Mouse (Mus musculus) forelimb bud, embryonic 11.5 days (tissue): ENCODE data around the gene Nipa2.
A peak's percentile ranks its signal among the peaks of the same experiment; 100 is the strongest.

Experiments
- DNase-seq: peaks from one replicate; pipeline ENCODE4 v3.0.0-alpha.2; 2012; ENCODE audit warnings: low read depth, low spot score

The Nipa2 gene

DNA sequence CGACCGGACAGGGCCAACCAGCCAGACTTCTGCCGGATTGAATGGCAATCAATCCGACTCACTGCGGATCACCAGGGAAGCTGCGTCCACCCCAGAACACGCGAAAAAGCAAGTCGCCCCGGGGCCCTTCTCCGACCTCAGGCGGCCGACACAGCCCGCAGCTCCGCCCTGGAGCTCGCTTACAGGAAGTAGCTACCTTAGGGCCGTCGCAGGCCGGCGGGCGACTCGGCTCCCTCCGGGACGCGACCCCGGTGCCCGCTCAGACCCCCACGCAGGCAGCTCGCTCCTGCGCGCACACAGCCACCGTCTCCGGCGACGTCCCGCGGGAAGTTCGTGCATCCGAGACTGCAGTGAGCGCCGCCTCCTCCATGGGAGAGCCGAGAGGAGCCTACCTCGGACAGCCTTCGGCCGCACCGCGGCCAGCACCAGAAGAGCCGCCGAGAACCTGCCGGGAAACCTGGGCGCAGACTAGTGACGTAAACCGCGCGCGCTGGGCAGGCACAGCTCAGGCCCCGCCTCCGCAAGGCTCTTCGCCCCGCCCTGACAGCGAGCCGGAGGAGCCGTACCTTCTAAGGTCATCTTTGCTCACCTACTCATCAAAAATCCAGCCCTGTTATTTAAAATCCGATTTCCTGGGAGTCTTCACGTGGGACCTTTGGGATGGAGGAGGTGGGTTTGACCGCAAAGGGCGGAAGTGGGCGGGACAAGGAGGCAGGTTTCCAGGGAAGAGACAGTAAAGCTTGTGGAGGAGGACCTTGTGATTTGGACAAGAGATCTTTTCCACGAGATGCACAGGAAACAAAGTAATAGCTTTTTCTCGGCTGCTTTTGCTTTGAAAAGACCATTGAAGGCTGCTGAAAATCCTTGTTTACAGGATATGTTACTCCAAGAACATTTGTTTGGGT lies at the start of gene Nipa2:
Nipa2 (minus strand) TSS at position 473 of the 905 bp plus-strand sequence.
- peak; percentile 90 for DNase-seq

DNA sequence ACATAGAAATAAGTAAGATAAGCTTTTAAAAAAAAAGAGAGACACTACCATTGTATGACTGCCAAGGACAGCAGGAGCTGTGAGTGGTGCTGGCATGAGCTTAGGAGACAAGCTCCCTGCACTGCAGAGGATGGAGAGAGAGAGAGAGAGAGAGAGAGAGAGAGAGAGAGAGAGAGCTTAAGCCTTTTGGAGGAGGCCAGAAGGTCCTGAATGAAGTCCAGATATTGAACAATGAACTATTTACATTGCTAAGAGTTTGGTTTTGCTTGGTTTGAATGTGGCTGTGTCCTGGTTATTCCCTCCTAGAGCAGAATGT lies 48.7 kb upstream of the Nipa2 start:
- no peak for DNase-seq

DNA sequence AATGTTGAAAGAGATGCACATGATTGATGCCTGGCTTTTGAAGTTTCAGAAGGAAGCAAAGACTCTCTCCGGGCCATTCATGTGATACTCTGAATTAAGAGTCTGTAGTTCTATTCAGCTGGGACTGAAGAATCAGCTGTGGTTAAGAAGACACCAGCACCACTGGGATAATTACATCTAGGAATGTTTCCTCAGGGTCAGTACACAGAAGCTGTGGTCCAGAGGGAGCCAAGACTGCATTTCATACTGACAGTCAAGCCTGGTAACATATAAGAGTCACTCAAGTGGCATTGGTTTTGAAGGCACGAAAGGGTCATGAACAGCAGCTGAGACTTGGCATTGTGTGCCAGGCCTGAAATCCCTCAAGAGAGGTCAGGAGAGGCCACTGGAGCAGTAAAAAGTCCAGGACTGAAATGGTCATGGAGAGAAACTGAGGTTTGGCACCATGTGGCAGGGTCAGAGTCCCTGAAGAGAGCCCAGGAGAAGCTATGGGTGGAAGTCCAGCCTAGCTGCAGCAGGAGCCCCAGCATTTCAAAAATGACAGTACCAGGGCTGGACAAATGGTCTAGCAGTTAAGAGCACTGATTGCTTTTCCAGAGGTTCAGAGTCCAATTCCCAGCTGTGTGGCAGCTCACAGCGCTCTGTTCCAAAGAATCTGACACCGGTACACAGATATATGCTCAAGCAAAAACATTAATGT lies 48.2 kb upstream of the Nipa2 start:
- no peak for DNase-seq

DNA sequence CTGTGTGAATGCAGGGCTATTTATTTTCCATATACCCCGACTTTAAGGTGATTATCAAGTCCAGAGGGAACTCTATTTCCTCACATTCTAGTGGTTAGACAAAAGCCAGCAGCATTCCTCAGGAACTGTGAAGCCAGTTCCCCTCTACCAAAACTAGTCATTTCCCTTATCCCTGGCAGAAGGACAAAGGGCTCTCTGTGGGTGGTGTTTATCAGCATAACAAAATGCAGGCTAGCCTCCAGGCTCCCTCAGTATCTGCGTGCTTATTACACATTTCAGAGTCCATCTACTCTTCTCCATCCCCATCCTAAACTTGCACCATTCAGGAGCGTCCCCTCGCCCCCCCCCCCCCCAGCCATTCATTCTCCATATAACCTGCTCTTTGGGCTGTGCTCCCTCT lies 36.7 kb upstream of the Nipa2 start:
- no peak for DNase-seq

DNA sequence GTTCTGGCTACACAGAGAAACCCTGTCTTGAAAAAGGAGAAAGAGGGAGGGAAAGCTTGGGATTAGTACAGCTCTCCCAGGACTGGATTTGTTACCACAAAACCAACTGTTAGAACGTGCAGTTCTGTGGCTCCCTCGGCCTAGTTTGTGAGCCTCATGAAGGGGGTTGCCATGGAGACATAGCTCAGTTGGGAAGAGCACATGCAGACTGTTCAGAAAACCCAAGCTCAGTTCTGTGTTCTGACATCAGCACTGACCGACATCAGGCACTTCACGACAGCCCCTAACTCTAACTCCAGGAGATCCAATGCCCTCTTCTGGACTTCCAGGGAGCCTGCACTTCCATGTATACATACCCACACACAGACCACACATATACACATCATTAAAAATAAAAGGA lies 32.7 kb upstream of the Nipa2 start:
- DNase-seq = no peak

DNA sequence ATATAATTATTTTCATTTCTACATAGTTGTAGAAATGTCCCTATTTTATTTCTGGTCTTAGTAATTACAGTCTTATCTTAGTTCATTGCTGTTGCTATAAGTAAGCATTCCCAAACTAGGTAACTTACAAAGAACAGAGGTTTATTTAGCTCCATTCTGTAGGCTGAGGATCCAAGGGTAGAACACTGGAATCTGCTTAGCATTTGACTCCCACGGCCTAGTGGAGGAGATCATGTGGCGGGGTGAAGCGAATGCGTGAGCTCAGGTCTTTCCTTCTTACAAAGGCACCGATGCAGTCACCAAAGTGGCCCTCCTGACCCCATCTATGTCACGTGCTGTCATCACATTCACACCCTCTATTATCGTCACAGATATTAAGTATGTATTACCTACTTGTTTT lies 29.6 kb upstream of the Nipa2 start:
- DNase-seq = no peak

DNA sequence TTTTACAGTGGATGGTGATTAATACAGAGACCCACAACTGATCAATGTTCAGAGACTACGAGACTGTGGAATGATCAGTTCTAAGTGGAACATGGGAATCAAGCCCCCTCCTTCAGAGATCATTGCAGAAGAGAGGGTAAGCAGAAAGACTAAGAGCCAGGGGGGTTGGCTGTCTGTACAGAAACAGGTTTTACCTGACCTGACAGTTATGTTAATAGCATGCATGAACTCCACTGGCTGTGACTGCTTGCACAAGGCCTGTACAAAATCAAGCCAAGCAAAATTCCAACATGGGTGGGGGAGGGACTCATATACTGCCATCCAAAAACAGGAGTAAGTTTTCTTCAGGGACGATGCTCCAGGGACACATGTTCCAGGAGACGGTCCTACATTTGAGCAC lies 28.9 kb upstream of the Nipa2 start:
- no peak for DNase-seq

DNA sequence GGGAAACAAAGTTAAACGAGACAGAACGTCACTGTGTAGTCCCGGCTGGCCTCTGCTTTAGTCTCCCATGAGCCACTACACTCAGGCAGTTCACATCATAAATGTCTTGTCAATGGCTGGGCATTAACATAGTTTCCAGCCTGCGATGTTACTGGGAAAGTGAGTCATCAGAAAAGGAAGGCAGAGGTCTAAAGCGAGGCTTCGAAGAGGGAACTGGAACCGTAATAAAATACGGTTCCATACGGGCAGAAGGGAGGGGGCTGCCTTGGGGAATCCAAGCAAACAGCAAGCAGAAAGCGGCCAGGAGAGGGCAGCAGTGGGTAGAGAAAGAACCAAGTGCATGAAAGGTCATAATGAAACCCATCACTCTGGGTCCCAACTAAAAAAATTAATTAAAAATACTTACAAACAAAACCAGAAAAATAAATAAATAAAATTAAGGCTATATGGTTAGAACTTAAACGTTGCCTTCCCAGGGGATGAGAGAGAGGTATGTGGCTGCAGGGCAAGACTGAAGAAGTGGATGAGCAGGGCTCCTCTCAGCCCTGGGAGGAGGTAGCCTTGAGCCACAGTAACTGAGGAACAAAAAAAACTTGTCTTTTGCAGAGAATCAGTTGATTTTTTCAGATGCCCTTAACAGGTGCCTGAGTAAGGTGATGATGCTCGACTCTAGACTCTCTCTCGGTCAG lies 24.4 kb upstream of the Nipa2 start:
- DNase-seq = peak; percentile 70

DNA sequence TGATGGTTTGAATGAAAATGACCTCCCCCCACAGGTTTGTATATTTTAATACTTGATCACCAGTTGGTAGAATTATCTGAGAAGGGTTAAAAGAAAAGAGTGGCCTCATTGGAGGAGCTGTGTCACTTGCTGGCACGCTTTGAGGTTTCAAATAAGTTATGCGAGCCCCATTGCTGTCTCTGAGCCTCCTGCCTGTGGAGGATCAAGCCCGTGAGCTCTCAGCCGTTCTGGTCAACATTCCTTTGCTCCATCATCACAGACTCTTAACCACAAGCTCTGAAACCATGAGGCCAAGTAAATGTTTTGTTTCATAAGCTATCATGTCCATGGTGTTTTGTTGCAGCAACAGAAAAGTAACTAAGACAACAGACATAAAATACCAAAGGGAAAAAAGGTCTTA lies 22.5 kb upstream of the Nipa2 start:
- no peak for DNase-seq

DNA sequence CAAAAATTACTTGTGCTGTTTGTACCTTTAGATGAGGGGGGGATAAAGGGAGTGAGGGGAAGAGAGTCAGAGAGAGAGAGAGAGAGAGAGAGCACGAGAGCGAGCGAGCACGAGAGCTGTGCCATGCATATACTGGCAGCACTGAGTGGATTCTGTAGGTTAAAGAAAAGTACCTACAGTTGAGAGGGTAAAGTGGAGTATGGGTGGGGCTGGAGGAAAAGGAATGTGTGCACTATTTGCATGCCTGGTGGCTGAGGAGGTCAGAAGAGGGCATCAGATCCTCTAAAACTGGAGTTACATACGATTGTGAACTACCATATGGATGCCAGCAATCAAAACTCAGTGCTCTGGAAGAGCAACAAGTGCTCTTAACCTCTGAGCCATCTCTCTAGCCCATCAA lies 20.8 kb upstream of the Nipa2 start:
- DNase-seq = no peak

DNA sequence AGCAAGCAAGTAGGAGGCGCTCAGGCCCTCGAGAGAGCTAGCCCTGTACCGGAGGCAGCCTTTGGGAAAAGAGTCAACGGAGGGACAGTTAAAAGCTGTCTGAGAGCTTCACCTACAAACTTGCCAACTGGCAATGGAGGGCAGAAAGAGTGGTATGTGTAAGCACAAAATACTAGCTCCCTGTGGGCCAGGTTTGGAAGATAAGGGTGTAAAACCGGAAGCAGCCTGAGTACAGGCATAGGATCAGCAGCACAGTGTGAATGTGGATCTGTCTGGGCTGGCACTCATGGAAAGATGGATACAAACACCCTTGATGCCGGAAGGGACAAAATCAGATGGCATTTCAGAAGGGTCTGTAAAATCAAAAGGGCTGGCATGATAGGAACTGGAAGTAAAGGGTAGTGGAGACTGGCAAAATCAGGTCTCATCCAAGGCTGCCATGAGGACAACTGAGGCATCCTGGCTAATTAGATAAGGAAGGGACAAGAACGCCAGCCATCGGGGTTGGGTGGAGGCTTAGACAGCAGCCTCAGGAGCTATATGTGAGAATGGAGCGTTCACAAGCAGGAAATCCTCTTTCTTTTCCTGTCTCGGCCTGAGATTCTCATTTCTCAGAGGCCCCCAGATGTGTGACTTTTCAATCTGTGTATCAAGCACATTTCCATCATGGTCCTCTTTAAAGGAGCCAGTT lies 19.9 kb upstream of the Nipa2 start:
- no peak for DNase-seq

DNA sequence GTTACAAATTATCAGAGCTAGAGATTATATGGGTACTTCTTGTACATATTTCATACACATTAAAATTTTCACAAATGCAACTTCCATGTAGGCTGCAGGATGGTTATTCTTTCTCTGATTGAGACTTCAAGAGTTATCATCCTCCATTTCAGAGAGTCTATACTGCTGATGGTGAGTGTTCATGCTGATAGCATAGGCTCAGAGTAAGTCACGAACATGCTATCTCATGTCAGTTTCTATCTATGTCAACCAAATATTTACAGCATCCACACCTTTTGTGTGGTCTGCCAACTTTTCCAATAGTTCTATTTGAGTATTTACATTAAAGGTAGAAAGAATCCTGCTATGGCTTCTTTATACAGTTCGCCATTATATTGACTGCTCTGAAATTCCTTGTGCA lies 19.2 kb upstream of the Nipa2 start:
- no peak for DNase-seq

DNA sequence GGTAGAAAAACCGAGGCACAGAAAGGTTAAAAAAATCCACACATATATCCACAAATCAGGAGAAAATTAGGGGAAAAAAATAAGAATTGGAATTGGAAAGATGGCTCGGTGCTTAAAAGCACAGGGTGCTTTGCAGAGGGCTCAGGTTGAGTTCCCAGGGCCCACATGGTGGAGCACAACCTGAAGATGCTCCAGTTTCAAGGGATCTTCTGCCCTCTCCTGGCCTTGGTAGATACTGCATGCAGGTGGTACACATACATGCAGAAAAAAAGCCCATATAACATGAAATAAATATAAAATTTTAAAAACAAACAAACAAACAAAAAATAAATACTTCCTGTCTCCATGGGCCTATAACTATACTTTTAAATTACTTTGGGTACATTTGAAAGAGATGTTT lies 12.2 kb upstream of the Nipa2 start:
- DNase-seq = no peak

DNA sequence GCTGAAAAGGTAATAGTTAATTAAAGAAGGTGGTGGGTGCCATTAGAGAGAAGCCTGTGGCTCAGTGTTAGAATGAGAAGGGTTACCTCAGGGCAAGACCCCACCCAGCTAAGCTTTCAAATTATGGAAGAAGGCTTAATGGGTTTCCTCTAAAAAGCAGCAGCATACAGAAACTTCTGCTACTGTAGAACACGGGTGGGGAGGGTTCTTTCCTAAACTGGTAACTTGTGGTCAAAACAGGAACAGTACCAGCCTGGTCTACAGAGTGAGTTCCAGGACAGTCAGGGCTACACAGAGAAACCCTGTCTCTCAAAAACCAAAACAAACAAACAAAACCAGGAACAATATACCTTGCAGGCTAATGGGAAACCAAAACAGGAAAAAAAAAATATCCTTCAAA lies 7.1 kb upstream of the Nipa2 start:
- no peak for DNase-seq

DNA sequence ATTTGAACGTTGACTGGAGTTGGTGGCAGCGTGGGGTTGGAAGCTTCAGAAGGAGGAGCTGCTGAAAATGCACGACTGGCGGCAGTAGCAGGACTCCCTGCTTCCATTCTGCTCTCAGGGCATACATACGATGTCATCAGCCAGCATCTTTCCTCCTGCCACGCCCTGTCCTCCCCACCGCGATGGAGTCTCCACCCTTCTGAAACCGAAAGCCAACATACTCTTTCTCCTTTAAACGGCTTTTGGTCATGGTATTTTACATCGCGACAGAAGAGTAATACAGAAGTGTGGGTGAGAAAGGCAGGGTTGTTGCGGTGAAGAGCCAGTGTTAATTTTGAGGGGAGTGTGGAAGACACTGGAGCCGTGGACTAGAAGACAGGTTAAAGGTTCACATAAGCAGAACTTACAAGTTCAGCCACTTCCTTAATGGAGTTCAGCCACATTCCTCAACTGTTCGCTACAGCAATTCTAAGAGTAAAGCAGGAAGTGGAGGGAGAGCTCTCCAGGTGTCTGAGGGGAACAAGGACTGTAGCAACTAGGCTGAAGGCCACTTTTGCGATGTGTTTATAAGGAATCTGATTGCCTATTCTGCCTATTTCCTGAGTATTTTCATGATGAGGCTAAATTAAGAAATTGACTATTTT lies 6.1 kb upstream of the Nipa2 start:
- DNase-seq = no peak

DNA sequence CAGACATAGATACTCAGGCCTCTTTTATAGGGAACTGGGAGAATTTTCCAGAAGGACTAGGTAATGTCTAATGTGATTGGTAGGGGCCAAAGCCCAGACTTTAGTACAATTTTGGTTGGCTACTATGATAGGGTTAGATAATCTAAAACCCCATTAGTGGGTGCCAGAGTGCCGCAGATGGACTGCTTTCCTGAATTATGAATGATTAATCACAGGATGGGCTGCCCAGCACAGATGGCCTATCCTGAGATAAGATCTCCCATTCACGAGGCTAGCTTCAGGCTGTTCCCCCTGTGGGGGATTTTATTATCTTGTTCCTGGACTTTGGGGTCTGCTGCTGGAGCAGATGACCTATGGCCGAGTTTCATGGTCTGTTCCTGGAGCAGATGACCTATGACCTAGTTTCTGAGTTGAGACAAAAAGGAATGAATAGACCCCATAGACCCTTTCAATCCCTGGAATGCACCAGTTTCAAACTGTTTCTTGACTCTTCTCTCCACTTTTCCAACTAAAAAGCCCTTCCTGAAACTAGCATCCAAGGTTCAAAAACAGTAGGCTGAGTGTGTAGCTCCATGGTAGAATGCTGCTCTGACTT lies 4.7 kb upstream of the Nipa2 start:
- DNase-seq = no peak

DNA sequence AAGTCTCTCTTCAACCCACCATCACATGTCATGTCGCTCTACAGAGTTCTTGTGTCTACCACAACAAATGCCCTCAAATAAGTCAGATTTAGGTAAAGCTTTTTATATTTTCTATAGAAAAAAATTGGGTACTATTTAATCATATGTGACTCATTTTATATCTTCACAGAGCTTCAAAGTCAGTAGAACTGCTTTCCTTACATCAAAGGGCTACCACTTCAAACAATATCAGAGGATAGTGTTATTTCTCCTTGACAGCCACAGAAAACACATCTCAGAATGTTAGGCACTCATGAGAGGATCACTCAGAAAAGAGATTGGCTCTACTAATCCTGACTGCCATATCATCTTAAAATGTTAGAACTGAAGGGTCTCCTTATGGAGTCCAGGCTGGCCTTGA lies 1.8 kb downstream of the Nipa2 start:
- DNase-seq = no peak

DNA sequence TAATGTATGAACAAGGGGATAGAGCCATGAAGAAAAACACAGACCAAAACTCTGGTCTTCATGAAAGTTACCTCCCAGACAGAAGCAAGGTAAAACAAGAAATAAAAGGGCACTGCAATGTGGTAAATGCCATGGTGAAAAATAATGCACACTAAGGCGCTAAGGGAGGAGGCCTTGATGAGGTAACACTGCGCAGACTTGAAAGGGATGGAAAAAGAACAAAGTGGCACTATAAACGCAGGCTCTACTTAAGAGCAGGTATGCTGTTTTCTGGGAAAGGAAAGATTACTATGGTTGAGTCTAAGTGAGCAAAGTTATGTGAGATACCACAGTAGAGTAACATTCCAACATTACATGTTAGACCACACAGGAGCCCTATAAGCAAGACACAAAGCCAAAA lies 2.5 kb downstream of the Nipa2 start:
- DNase-seq = no peak

DNA sequence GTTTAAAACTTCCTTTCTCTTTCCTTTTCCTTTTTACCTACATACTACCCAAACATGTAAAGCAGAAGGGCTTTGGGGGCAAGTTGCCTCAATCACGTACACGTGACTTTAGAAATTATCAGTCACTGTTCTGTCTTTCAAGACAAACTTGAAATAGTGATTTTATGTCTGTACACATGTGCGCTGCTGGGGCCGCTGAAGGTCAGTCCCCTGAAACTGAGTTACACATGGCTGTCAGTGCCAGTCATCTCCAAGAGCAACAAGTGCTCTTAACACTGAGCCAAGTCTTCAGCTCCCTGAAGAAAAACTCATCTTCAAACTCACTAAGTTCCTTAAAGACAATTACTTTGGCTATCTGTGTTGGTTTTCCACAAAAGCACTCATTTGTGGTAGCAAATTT lies 4.4 kb downstream of the Nipa2 start:
- DNase-seq = no peak

DNA sequence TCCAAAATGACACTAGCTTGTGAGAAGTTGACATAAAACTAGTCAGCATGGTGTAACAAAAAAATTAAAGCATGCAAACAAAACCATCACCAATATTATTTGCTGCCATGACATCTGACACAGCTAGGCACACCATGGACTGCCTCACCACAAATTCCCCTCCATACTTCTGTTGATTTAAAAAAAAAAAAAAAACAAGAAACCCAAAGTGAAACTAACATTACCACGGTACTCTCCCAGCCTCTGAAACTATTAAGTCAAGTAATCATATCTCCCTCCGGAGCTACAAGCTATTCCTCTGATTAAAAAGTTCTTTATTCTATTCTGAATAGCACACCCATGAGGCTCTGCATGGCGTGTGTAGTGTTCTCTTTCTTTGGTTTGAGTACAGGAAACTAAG lies 5.1 kb downstream of the Nipa2 start:
- DNase-seq = no peak

DNA sequence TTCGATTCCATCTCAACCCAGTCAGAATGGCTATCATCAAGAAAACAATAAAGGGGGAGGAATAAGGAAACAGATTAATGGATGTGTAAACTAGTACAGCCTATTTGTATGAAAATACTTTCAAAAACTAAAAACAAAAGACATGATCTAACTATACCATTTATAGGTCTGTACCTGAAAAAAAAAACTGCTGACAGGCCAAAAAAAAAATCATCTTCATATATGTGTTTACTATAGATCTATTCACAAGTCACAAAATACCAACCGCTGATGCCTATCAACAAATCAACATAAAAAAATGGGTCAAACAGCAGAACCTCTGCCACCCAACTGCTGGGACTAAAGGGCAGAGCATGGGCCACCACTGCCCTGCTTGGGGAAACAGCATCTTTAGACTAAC lies 6.2 kb downstream of the Nipa2 start:
- DNase-seq = no peak
